Mouse (Mus musculus): Measurements from ENCODE around the gene Tlr3. TPM values are rescaled to one million over a fixed set of nuclear protein-coding genes. Genes with fewer than 3 reads are reported as not detected.

Gene Tlr3
- 0.45 and 0.54 TPM in 2 replicates for polyA plus RNA-seq (2015; fragmentation: Nextera tagmentation; extraction: Ambion mirVana)

DNA sequence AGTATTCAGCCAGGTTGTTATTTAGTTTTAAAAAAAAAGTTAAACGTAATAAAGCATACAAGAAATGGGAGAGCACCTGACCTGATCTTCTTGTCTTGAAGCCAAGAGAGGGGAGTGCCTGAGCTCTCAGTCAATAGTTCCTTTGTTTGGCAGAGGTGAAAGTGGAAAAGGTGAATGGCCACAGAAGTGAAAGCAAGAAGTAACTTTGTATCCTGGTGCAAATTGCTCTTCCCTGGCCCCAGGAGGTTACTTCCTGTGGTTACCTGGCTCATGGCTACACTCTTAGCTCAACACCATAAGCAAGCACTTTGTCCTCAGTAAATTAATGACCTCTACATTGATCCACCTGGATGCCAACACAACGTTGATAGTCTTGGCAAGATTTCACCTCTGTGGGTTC is at the start of gene Tlr3:
TSS of gene Tlr3 (minus strand) at position 199 of the 400 bp plus-strand sequence.
- no peaks in the 10 kb centered on the region; the same call in 1 of the 2 replicates for H3K4me1 ChIP-seq (replicated peaks)
- DNase-seq (no peak), ATAC-seq (ENCODE audit: low read depth) (no peak)
- no peaks in the 10 kb centered on the region for H3K36me3 ChIP-seq
- H3K4me2 ChIP-seq = peak within 1 kb of the TSS; percentile 64
- H3K27ac ChIP-seq = no peak within 1 kb of the TSS
- H3K9me3 ChIP-seq (replicated peaks) = no peaks in the 10 kb centered on the region
- H3K27me3 ChIP-seq = no peaks in the 10 kb centered on the region
- peak within 1 kb of the TSS; percentile 54 for H3K4me3 ChIP-seq (replicated peaks)
- peak within 1 kb of the TSS; percentile 29; the same call in 1 of the 2 replicates for H3K9ac ChIP-seq
- 43% methylated on average over 2 of the region's 2 CpGs for WGBS (ENCODE audit: insufficient replicate concordance)

DNA sequence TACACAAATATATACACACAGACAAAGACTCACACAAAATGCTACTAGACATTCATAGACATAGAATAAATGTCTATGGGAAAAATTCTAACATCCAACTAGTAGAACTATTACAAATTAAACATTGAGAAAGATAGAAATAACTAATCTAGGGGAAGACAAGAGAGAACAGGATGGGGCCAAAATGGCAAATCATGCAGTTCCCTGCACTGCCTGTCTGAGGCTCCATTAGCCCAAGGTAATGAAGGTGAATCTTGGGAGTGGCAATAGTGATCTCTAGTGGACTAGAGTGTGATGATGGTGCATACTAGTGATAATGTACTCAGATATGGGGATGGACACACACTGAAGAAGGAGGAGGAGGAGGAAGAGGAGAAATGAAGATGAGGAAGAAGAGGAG is 47.0 kb upstream of the Tlr3 start:
- Histone ChIP-seq H3K36me3 (no peaks in the 10 kb centered on the region), H3K4me2 (no peak overlapping the region), H3K4me1 (replicated peaks) (no peaks in the 10 kb centered on the region), H3K27me3 (no peaks in the 10 kb centered on the region), H3K27ac (no peak overlapping the region), H3K9ac (no peak overlapping the region), H3K4me3 (replicated peaks) (no peak overlapping the region), H3K9me3 (replicated peaks) (no peaks in the 10 kb centered on the region)
- no peak for DNase-seq
- no peak for ATAC-seq (ENCODE audit: low read depth)

DNA sequence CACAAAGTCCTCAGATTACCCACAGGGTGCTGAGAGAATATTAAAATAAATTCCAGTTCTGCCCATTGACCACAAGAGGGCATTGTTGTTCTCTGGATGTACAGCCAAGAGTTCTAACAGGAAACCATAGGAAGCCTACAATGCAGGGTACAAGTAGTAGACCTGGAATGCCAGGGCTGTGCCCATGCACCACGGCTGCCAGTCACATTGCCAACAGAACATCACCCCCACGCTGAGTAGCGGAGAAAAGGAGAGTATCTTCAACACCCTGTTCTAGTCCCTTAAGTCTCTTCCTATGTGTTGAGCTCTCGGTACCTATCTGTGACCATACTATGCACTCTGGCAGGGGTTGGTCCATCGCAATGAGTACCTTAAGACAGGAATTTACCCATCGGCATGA is 43.5 kb upstream of the Tlr3 start:
- no peak overlapping the region for H3K9ac ChIP-seq
- H3K4me2 ChIP-seq = no peak overlapping the region
- no peak overlapping the region for H3K27ac ChIP-seq
- no peak overlapping the region for H3K4me3 ChIP-seq (replicated peaks)
- no peaks in the 10 kb centered on the region for H3K4me1 ChIP-seq (replicated peaks)
- ATAC-seq (ENCODE audit: low read depth) (no peak), DNase-seq (no peak)
- H3K36me3 ChIP-seq = no peaks in the 10 kb centered on the region
- H3K9me3 ChIP-seq (replicated peaks) = no peaks in the 10 kb centered on the region
- 51% methylated on average over 6 of the region's 6 CpGs for WGBS (ENCODE audit: insufficient replicate concordance)
- no peaks in the 10 kb centered on the region for H3K27me3 ChIP-seq

DNA sequence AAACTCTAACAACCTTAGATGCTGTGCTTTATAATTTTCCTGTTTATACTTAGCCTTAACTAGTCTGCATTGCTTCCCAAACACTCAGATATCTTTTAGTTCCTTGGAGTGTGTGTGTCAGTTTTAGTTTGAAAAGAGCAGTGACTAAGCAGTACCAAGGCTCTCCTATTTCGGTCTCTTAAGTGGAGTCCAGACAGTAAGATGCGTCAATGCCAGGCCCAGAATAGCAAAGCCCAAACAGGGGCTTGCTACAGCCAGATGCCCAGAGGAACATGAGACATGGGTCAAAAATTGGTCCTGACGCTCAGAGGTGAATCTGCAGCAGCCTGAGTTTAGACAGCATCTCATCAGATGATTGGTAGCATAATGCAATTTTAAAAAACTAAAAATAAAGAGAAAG is 41.2 kb upstream of the Tlr3 start:
- Histone ChIP-seq H3K4me2 (no peak overlapping the region), H3K9ac (no peak overlapping the region), H3K27me3 (no peaks in the 10 kb centered on the region), H3K27ac (no peak overlapping the region), H3K36me3 (no peaks in the 10 kb centered on the region), H3K4me1 (replicated peaks) (no peaks in the 10 kb centered on the region), H3K4me3 (replicated peaks) (no peak overlapping the region), H3K9me3 (replicated peaks) (no peaks in the 10 kb centered on the region)
- ATAC-seq (ENCODE audit: low read depth) (no peak), DNase-seq (no peak)
- whole genome bisulfite sequencing (ENCODE audit: insufficient replicate concordance) = 67% methylated on average over 3 of the region's 3 CpGs

DNA sequence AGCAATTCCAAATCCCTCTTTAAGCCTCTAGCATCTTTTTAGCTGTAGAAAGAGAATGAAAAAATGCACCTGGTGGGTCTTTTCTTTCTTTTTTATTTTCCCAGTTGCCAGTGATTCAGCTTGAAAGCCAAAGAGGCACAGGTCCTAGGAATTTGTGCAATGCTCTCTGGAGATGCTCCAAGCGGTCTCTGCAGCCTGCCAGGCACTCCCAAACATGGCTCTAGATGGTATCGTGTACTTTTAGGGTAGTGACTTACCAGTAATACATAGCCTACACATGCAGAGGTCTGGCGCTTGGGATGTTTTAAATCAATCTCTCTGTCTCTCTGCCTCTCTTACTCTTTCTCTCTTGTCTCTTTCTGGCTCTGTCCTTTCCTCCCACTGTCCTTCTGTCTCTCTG is 38.0 kb upstream of the Tlr3 start:
- H3K27ac ChIP-seq = no peak overlapping the region
- H3K27me3 ChIP-seq = no peaks in the 10 kb centered on the region
- H3K9me3 ChIP-seq (replicated peaks) = no peaks in the 10 kb centered on the region
- no peak overlapping the region for H3K4me3 ChIP-seq (replicated peaks)
- no peaks in the 10 kb centered on the region for H3K36me3 ChIP-seq
- no peak overlapping the region for H3K9ac ChIP-seq
- no peaks in the 10 kb centered on the region for H3K4me1 ChIP-seq (replicated peaks)
- WGBS (ENCODE audit: insufficient replicate concordance) = 62% methylated on average over 3 of the region's 3 CpGs
- no peak for ATAC-seq (ENCODE audit: low read depth)
- DNase-seq = no peak
- no peak overlapping the region for H3K4me2 ChIP-seq

DNA sequence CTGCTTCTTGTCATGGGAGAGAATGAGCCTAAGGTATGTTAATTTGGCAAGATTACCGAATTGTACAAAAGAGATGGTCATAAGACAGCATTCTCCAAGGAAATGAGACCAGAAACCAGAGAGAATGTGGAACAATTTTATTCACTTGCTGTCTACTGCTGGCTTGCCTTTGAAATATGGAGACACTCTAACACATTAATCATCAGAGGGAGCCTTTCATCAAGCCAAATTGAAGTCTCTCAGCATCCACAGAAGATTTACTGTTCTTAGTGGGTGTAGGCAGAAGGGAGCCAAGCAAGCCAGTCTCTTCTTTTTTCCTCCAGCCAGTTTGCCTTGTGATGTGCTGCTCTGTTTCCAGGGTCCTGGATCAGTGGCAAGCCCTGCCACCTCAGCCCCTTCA is 37.4 kb upstream of the Tlr3 start:
- 58% methylated on average over 1 of the region's 1 CpGs for WGBS (ENCODE audit: insufficient replicate concordance)
- no peak overlapping the region for H3K27ac ChIP-seq
- no peaks in the 10 kb centered on the region for H3K4me1 ChIP-seq (replicated peaks)
- no peaks in the 10 kb centered on the region for H3K27me3 ChIP-seq
- no peak overlapping the region for H3K4me2 ChIP-seq
- H3K4me3 ChIP-seq (replicated peaks) = no peak overlapping the region
- DNase-seq (no peak), ATAC-seq (ENCODE audit: low read depth) (no peak)
- H3K9ac ChIP-seq = no peak overlapping the region
- no peaks in the 10 kb centered on the region for H3K9me3 ChIP-seq (replicated peaks)
- no peaks in the 10 kb centered on the region for H3K36me3 ChIP-seq

DNA sequence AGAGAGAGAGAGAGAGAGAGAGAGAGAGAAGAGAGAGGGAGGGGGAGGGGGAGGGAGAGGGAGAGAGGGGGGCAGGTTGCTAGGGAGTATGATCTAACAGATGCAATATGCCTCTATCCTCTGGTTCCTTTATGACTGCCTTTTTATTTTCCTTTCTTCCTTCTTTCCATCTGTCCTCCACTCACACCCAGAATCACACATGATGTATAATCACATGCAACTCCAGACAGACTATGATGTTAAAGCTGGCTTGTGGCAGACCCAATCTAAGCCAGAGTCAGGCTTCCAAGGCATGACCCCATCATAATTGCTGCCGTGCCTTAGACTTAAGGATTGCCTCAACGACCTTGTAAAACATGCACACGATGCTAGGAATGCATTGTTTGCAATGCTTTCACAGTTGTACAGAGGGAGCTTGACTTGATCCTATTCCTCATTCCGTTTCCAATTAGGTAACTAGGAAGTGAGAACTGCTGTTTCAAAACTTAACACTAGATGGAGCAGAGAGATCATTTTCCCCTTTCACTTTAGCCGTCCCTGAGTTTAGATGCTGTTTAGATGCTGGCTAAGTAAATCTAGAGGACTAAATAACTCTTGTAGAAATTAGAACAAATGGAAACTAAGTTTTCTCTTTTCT is 28.1 kb upstream of the Tlr3 start:
- DNase-seq (no peak), ATAC-seq (ENCODE audit: low read depth) (no peak)
- H3K9me3 ChIP-seq (replicated peaks) = no peaks in the 10 kb centered on the region
- 10% methylated on average over 5 of the region's 5 CpGs for WGBS (ENCODE audit: insufficient replicate concordance)
- H3K36me3 ChIP-seq = no peaks in the 10 kb centered on the region
- no peak overlapping the region for H3K4me2 ChIP-seq
- H3K4me1 ChIP-seq (replicated peaks) = no peaks in the 10 kb centered on the region
- no peak overlapping the region for H3K27ac ChIP-seq
- no peak overlapping the region for H3K4me3 ChIP-seq (replicated peaks)
- no peak overlapping the region for H3K9ac ChIP-seq
- H3K27me3 ChIP-seq = no peaks in the 10 kb centered on the region

DNA sequence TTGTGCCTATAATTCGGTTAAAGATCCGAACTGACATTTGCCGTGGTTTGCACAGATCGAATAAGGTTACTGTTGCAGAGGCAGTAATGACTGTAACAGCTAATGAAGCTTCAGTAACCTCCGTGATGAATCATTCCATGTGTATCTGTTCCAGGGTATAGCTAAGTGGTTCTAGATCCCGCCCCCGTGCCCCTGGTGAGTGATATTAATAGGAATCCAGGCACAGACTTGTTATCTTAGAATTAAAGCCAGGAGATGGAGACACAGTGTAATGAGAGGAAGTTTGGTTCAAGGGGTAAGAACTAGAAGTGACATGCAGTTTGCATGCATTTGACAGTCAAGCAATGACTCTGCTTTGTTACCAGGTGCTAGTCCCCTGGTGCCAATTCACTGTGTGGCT is 9.3 kb upstream of the Tlr3 start:
- no peak overlapping the region for H3K4me3 ChIP-seq (replicated peaks)
- no peaks in the 10 kb centered on the region for H3K27me3 ChIP-seq
- no peak overlapping the region for H3K27ac ChIP-seq
- H3K9ac ChIP-seq = no peak overlapping the region
- 69% methylated on average over 7 of the region's 7 CpGs for WGBS (ENCODE audit: insufficient replicate concordance)
- no peaks in the 10 kb centered on the region for H3K9me3 ChIP-seq (replicated peaks)
- H3K36me3 ChIP-seq = no peaks in the 10 kb centered on the region
- H3K4me1 ChIP-seq (replicated peaks) = no peaks in the 10 kb centered on the region
- H3K4me2 ChIP-seq = no peak overlapping the region
- DNase-seq = no peak
- ATAC-seq (ENCODE audit: low read depth) = no peak

DNA sequence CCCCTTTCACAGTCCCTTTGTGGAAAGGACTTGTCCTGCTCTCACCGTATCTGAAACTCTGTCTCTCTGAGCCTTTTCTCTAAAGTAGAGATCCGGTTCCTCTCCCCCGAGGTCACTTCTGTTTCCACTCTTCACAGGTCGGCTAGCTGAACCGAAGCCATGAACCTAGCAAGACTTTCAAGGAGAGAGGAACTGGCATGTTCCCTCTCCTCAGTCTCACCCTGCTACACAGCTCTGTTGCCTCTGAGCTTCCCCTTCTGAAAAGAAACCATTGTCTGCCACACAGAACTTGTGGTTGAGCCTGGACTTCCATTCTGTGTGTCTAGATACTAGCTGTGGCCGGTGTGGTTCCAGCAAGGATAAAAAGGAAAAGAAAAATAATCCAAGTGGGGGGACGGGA is 4.1 kb upstream of the Tlr3 start:
- H3K27ac ChIP-seq = no peak overlapping the region
- no peak overlapping the region for H3K4me3 ChIP-seq (replicated peaks)
- DNase-seq (no peak), ATAC-seq (ENCODE audit: low read depth) (no peak)
- WGBS (ENCODE audit: insufficient replicate concordance) = 19% methylated on average over 7 of the region's 7 CpGs
- no peaks in the 10 kb centered on the region for H3K9me3 ChIP-seq (replicated peaks)
- no peaks in the 10 kb centered on the region; the same call in 1 of the 2 replicates for H3K4me1 ChIP-seq (replicated peaks)
- no peaks in the 10 kb centered on the region for H3K27me3 ChIP-seq
- H3K36me3 ChIP-seq = no peaks in the 10 kb centered on the region
- no peak overlapping the region for H3K4me2 ChIP-seq
- no peak overlapping the region for H3K9ac ChIP-seq

DNA sequence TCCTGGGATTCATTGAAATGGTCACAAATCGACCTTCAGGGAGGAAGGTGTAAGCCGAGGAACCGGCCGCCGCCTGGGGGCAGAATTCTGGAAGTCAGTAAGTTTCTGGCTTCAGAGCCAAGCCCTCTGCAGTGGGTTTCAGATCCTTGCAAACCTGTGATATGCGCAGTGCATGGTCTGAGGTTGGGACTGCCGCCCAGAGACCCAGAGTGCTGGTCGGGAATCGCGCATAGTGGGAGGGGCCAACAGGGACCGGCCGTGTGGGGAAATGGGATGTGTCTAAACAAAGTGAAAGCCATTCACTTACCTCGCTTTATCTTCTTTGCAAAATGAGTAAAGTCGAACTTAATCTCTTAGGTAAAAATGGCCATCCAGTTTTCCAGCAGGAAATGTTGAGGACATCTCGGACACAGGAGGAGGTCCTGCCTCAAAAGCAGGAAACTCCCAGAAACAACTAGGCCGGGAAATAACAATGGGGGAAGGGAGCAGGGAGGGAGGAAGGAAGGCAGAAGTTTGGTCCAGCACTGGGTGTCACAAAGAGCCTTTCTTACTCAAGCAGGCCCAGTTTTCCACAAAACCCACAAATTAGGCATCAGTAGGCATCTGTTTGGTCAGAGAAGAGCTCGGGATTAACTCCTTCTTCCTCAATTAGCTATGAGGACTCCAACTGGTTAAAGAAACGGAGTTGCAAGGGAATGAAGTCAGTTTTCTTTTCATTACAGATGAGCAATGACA is 567 bp downstream of the Tlr3 start:
- no peaks in the 10 kb centered on the region for H3K36me3 ChIP-seq
- H3K9ac ChIP-seq = peak overlapping the region; percentile 29; the same call in 1 of the 2 replicates
- WGBS (ENCODE audit: insufficient replicate concordance) = 4% methylated on average over 18 of the region's 18 CpGs
- peak overlapping the region; percentile 54 for H3K4me3 ChIP-seq (replicated peaks)
- H3K27ac ChIP-seq = no peak overlapping the region
- H3K4me1 ChIP-seq (replicated peaks) = no peaks in the 10 kb centered on the region; the same call in 1 of the 2 replicates
- no peaks in the 10 kb centered on the region for H3K9me3 ChIP-seq (replicated peaks)
- no peaks in the 10 kb centered on the region for H3K27me3 ChIP-seq
- H3K4me2 ChIP-seq = peak overlapping the region; percentile 64
- DNase-seq (peak; percentile 3), ATAC-seq (ENCODE audit: low read depth) (peak; percentile 70)

DNA sequence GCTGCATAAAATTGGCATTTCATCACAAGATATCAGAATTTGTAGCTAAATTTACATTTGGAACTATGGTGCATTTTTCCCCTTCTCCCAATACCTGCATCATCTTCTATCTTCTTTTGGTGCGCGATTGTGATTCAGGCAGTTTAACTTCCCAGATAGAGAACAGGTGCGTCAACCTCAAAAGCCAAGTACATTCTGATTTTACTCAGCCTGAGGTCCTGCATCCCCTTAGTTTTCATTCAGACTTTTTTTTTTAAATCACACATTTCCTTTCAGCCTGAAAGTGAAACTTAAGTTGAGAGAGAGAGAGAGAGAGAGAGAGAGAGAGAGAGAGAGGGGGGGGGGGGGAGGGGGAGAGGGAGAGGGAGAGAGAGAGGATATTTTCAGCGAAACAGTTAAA is 1.2 kb downstream of the Tlr3 start:
- no peaks in the 10 kb centered on the region for H3K36me3 ChIP-seq
- no peaks in the 10 kb centered on the region for H3K27me3 ChIP-seq
- no peak overlapping the region for H3K9ac ChIP-seq
- no peaks in the 10 kb centered on the region for H3K9me3 ChIP-seq (replicated peaks)
- H3K4me1 ChIP-seq (replicated peaks) = no peaks in the 10 kb centered on the region; the same call in 1 of the 2 replicates
- WGBS (ENCODE audit: insufficient replicate concordance) = 47% methylated on average over 4 of the region's 4 CpGs
- H3K4me2 ChIP-seq = peak overlapping the region; percentile 64
- peak overlapping the region; percentile 54 for H3K4me3 ChIP-seq (replicated peaks)
- ATAC-seq (ENCODE audit: low read depth) (no peak), DNase-seq (no peak)
- H3K27ac ChIP-seq = no peak overlapping the region

DNA sequence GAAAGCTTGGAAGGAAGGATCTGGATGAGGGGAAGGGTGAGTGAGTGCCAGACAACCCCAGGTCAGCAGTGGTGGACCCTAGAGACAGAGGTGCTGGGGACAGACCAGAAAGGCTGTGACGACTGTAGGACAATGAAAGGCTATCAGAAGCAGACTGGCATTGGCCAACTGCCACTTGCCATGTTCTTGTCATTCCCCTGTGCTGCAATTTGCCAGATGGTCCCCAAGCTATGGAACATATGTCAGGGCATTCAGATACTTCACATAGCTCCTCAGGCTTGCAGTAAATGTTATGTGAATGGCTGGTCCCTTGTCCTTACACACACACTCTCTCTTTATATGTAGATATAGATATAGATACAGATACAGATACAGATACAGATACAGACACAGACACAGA is 27.6 kb downstream of the Tlr3 start:
- DNase-seq (no peak), ATAC-seq (ENCODE audit: low read depth) (no peak)
- peaks cover 18% of the 10 kb centered on the region for H3K27me3 ChIP-seq
- H3K9me3 ChIP-seq (replicated peaks) = no peaks in the 10 kb centered on the region
- H3K4me1 ChIP-seq (replicated peaks) = no peaks in the 10 kb centered on the region
- H3K4me2 ChIP-seq = no peak overlapping the region
- H3K4me3 ChIP-seq (replicated peaks) = no peak overlapping the region
- H3K36me3 ChIP-seq = no peaks in the 10 kb centered on the region
- no peak overlapping the region for H3K27ac ChIP-seq
- no peak overlapping the region for H3K9ac ChIP-seq
- 29% methylated on average over 1 of the region's 1 CpGs for WGBS (ENCODE audit: insufficient replicate concordance)

Data from liver, embryonic 13.5 days (tissue).